Mouse (Mus musculus) layer of hippocampus, adult 2 months (tissue): ENCODE measurements around the gene Ntm. TPM values are rescaled to one million over a fixed set of nuclear protein-coding genes. Genes with fewer than 3 reads are reported as not detected.

Source experiments
- DNase-seq, 2 experiments: peaks; one replicate each; pipeline ENCODE4 v3.0.0; 2022; ENCODE audit warnings: low spot score in 2 of 2
- H3K27ac ChIP-seq: fragments of 200-600 bp; 2 replicates; pipeline ENCODE4 v1.8.1; 2022
- H3K4me3 ChIP-seq: fragments of 200-600 bp; 2 replicates; pipeline ENCODE4 v1.8.1; 2022; ENCODE audit warnings: mild to moderate bottlenecking
- CTCF ChIP-seq: fragments of 200-600 bp; conservative IDR thresholded peaks from 2 replicates; pipeline ENCODE4 v1.8.1; 2022; ENCODE audit warnings: antibody characterized with exemption, mild to moderate bottlenecking, moderate library complexity
- total RNA-seq, 2 experiments: library from RNA; stranded (reverse); gene quantifications; 2 replicates each; pipeline ENCODE4 v1.2.3; 2021

Gene Ntm
- total RNA-seq, 2 experiments from 2014 or later = 132 to 141 TPM

- DNase-seq = no peak
- no peak overlapping the region for H3K4me3 ChIP-seq
- TF ChIP-seq CTCF = no peak
- H3K27ac ChIP-seq = no peak overlapping the region
Measured at GRCm38 (mm10) chr9:29866101-29866500, 96.8 kb downstream of the Ntm start.

- Histone ChIP-seq H3K4me3 (no peak overlapping the region), H3K27ac (no peak overlapping the region)
- DNase-seq = no peak
- no peak for TF ChIP-seq CTCF
Measured at GRCm38 (mm10) chr9:29865502-29865901, 97.4 kb downstream of the Ntm start.

GRCm38 (mm10) chr9:29864886-29865285, 98.1 kb downstream of the Ntm start:
- Histone ChIP-seq H3K4me3 (no peak overlapping the region), H3K27ac (no peak overlapping the region)
- peak; percentile 67 for TF ChIP-seq CTCF
- DNase-seq = peak in 1 of 2 experiments; percentile 26

GRCm38 (mm10) chr9:29862408-29862807, 100.5 kb downstream of the Ntm start:
- no peak for TF ChIP-seq CTCF
- peak in 1 of 2 experiments; percentile 22 for DNase-seq
- H3K4me3 ChIP-seq = no peak overlapping the region
- H3K27ac ChIP-seq = peak overlapping the region; percentile 28; the same call in 1 of the 2 replicates

GRCm38 (mm10) chr9:29859256-29860048, 103.5 kb downstream of the Ntm start:
- DNase-seq = no peak
- Histone ChIP-seq H3K4me3 (no peak overlapping the region), H3K27ac (no peak overlapping the region)
- no peak for TF ChIP-seq CTCF

GRCm38 (mm10) chr9:29848735-29849455, 114.0 kb downstream of the Ntm start:
- no peak for DNase-seq

GRCm38 (mm10) chr9:29837344-29837743, 125.6 kb downstream of the Ntm start:
- no peak for TF ChIP-seq CTCF
- no peak for DNase-seq
- H3K27ac ChIP-seq = no peak overlapping the region
- H3K4me3 ChIP-seq = no peak overlapping the region

More at GRCm38 (mm10) chr9:29848735-29849455, 114.0 kb downstream of the Ntm start:
- Histone ChIP-seq H3K4me3 (no peak overlapping the region), H3K27ac (no peak overlapping the region)
- no peak for TF ChIP-seq CTCF

- TF ChIP-seq CTCF = no peak
- DNase-seq = peak; percentile 53 to 63
- peak overlapping the region; percentile 88 for H3K27ac ChIP-seq
- H3K4me3 ChIP-seq = no peak overlapping the region
Measured at GRCm38 (mm10) chr9:29834911-29835310, 128.0 kb downstream of the Ntm start.

GRCm38 (mm10) chr9:29833781-29834180, 129.2 kb downstream of the Ntm start:
- Histone ChIP-seq H3K27ac (peak overlapping the region; percentile 88), H3K4me3 (no peak overlapping the region)
- no peak for TF ChIP-seq CTCF
- no peak for DNase-seq

- Histone ChIP-seq H3K27ac (no peak overlapping the region; the same call in 1 of the 2 replicates), H3K4me3 (no peak overlapping the region)
- DNase-seq = no peak
- no peak for TF ChIP-seq CTCF
Measured at GRCm38 (mm10) chr9:29827240-29827660, 135.7 kb downstream of the Ntm start.

- no peak for TF ChIP-seq CTCF
- DNase-seq = no peak
- Histone ChIP-seq H3K27ac (0 out of 2 replicates have a peak overlapping the region, but pooled peaks have one; percentile 23), H3K4me3 (no peak overlapping the region)
Measured at GRCm38 (mm10) chr9:29825236-29825635, 137.7 kb downstream of the Ntm start.

GRCm38 (mm10) chr9:29823716-29824115, 139.2 kb downstream of the Ntm start:
- DNase-seq = no peak
- no peak overlapping the region for H3K4me3 ChIP-seq
- H3K27ac ChIP-seq = no peak overlapping the region
- no peak for TF ChIP-seq CTCF

GRCm38 (mm10) chr9:29812685-29813084, 150.3 kb downstream of the Ntm start:
- TF ChIP-seq CTCF = no peak
- Histone ChIP-seq H3K27ac (no peak overlapping the region), H3K4me3 (no peak overlapping the region)
- DNase-seq = no peak
